Mouse (Mus musculus): ENCODE measurements around the gene Paqr4. TPM values are rescaled to one million over a fixed set of nuclear protein-coding genes. Genes with fewer than 3 reads are reported as not detected.

Gene Paqr4
- polyA plus RNA-seq (2015; fragmentation: Nextera tagmentation; extraction: Ambion mirVana), result 25.4 and 28.4 TPM in 2 replicates

GRCm38 (mm10) chr17:23740598-23741021 is at the start of gene Paqr4:
Paqr4 (minus strand) TSS chr17:23740867.
- peak; percentile 73 for ATAC-seq (ENCODE audit: insufficient read depth, low FRiP score)
- H3K27me3 ChIP-seq (ENCODE audit: control insufficient read depth, insufficient read depth, low read length), result peaks cover 47% of the 10 kb centered on the region
- peak within 1 kb of the TSS; percentile 78 for H3K27ac ChIP-seq (ENCODE audit: low read length)
- H3K36me3 ChIP-seq (ENCODE audit: control insufficient read depth, insufficient read depth, low read length), result no peaks in the 10 kb centered on the region
- WGBS, result 7% methylated on average over 13 of the region's 13 CpGs
- peak within 1 kb of the TSS; percentile 86 for H3K9ac ChIP-seq (ENCODE audit: low read length)
- peaks cover 30% of the 10 kb centered on the region for H3K4me1 ChIP-seq (ENCODE audit: control insufficient read depth, insufficient read depth, low read length)
- no peaks in the 10 kb centered on the region for H3K9me3 ChIP-seq (replicated peaks; ENCODE audit: control insufficient read depth, low read length)
- H3K4me3 ChIP-seq (replicated peaks; ENCODE audit: low read length), result peak within 1 kb of the TSS; percentile 77
- peak within 1 kb of the TSS; percentile 97 for H3K4me2 ChIP-seq (ENCODE audit: low read depth, low read length)

- Histone ChIP-seq H3K27me3 (ENCODE audit: control insufficient read depth, insufficient read depth, low read length) (no peaks in the 10 kb centered on the region), H3K9me3 (replicated peaks; ENCODE audit: control insufficient read depth, low read length) (no peaks in the 10 kb centered on the region), H3K4me3 (replicated peaks; ENCODE audit: low read length) (peak overlapping the region; percentile 53), H3K4me1 (ENCODE audit: control insufficient read depth, insufficient read depth, low read length) (peaks cover 7% of the 10 kb centered on the region), H3K36me3 (ENCODE audit: control insufficient read depth, insufficient read depth, low read length) (no peaks in the 10 kb centered on the region), H3K4me2 (ENCODE audit: low read depth, low read length) (peak overlapping the region; percentile 68), H3K9ac (ENCODE audit: low read length) (peak overlapping the region; percentile 79), H3K27ac (ENCODE audit: low read length) (peak overlapping the region; percentile 70)
- no peak for ATAC-seq (ENCODE audit: insufficient read depth, low FRiP score)
- 22% methylated on average over 8 of the region's 8 CpGs for WGBS
Observed at GRCm38 (mm10) chr17:23789749-23790268, 49.1 kb upstream of the Paqr4 start.

- H3K9me3 ChIP-seq (replicated peaks; ENCODE audit: control insufficient read depth, low read length), result no peaks in the 10 kb centered on the region
- no peaks in the 10 kb centered on the region for H3K36me3 ChIP-seq (ENCODE audit: control insufficient read depth, insufficient read depth, low read length)
- no peak for ATAC-seq (ENCODE audit: insufficient read depth, low FRiP score)
- H3K4me2 ChIP-seq (ENCODE audit: low read depth, low read length), result no peak overlapping the region
- H3K4me1 ChIP-seq (ENCODE audit: control insufficient read depth, insufficient read depth, low read length), result peaks cover 7% of the 10 kb centered on the region
- H3K9ac ChIP-seq (ENCODE audit: low read length), result no peak overlapping the region
- no peak overlapping the region for H3K4me3 ChIP-seq (replicated peaks; ENCODE audit: low read length)
- WGBS, result 88% methylated on average over 4 of the region's 4 CpGs
- H3K27me3 ChIP-seq (ENCODE audit: control insufficient read depth, insufficient read depth, low read length), result no peaks in the 10 kb centered on the region
- no peak overlapping the region for H3K27ac ChIP-seq (ENCODE audit: low read length)
Observed at GRCm38 (mm10) chr17:23788973-23789372, 48.3 kb upstream of the Paqr4 start.

- Histone ChIP-seq H3K27me3 (ENCODE audit: control insufficient read depth, insufficient read depth, low read length) (no peaks in the 10 kb centered on the region), H3K36me3 (ENCODE audit: control insufficient read depth, insufficient read depth, low read length) (no peaks in the 10 kb centered on the region), H3K4me3 (replicated peaks; ENCODE audit: low read length) (peak overlapping the region; percentile 51), H3K27ac (ENCODE audit: low read length) (no peak overlapping the region), H3K4me1 (ENCODE audit: control insufficient read depth, insufficient read depth, low read length) (peaks cover 7% of the 10 kb centered on the region), H3K4me2 (ENCODE audit: low read depth, low read length) (peak overlapping the region; percentile 66), H3K9me3 (replicated peaks; ENCODE audit: control insufficient read depth, low read length) (no peaks in the 10 kb centered on the region), H3K9ac (ENCODE audit: low read length) (peak overlapping the region; percentile 49; the same call in 1 of the 2 replicates)
- ATAC-seq (ENCODE audit: insufficient read depth, low FRiP score), result no peak
- WGBS, result 19% methylated on average over 13 of the region's 13 CpGs
Observed at GRCm38 (mm10) chr17:23786510-23786931, 45.9 kb upstream of the Paqr4 start.

- peaks cover 7% of the 10 kb centered on the region for H3K4me1 ChIP-seq (ENCODE audit: control insufficient read depth, insufficient read depth, low read length)
- H3K27me3 ChIP-seq (ENCODE audit: control insufficient read depth, insufficient read depth, low read length), result no peaks in the 10 kb centered on the region
- peak within 1 kb of the TSS; percentile 66 for H3K4me2 ChIP-seq (ENCODE audit: low read depth, low read length)
- 1% methylated on average over 43 of the region's 43 CpGs for WGBS
- no peaks in the 10 kb centered on the region for H3K36me3 ChIP-seq (ENCODE audit: control insufficient read depth, insufficient read depth, low read length)
- H3K27ac ChIP-seq (ENCODE audit: low read length), result no peak within 1 kb of the TSS
- H3K9ac ChIP-seq (ENCODE audit: low read length), result peak within 1 kb of the TSS; percentile 78
- ATAC-seq (ENCODE audit: insufficient read depth, low FRiP score), result peak; percentile 81
- H3K4me3 ChIP-seq (replicated peaks; ENCODE audit: low read length), result peak within 1 kb of the TSS; percentile 51
- H3K9me3 ChIP-seq (replicated peaks; ENCODE audit: control insufficient read depth, low read length), result no peaks in the 10 kb centered on the region
Observed at GRCm38 (mm10) chr17:23785561-23786471, 45.1 kb upstream of the Paqr4 start, which contains the start of gene Flywch2. Flywch2 (minus strand) TSS chr17:23786081.

- no peak for ATAC-seq (ENCODE audit: insufficient read depth, low FRiP score)
- H3K27ac ChIP-seq (ENCODE audit: low read length), result no peak overlapping the region
- no peaks in the 10 kb centered on the region for H3K36me3 ChIP-seq (ENCODE audit: control insufficient read depth, insufficient read depth, low read length)
- H3K9me3 ChIP-seq (replicated peaks; ENCODE audit: control insufficient read depth, low read length), result no peaks in the 10 kb centered on the region
- no peaks in the 10 kb centered on the region for H3K27me3 ChIP-seq (ENCODE audit: control insufficient read depth, insufficient read depth, low read length)
- no peak overlapping the region for H3K9ac ChIP-seq (ENCODE audit: low read length)
- peaks cover 7% of the 10 kb centered on the region for H3K4me1 ChIP-seq (ENCODE audit: control insufficient read depth, insufficient read depth, low read length)
- no peak overlapping the region for H3K4me2 ChIP-seq (ENCODE audit: low read depth, low read length)
- no peak overlapping the region for H3K4me3 ChIP-seq (replicated peaks; ENCODE audit: low read length)
Observed at GRCm38 (mm10) chr17:23783352-23783751, 42.7 kb upstream of the Paqr4 start.

GRCm38 (mm10) chr17:23778447-23778846 is 37.8 kb upstream of the Paqr4 start:
- Histone ChIP-seq H3K36me3 (ENCODE audit: control insufficient read depth, insufficient read depth, low read length) (no peaks in the 10 kb centered on the region), H3K4me3 (replicated peaks; ENCODE audit: low read length) (no peak overlapping the region), H3K9me3 (replicated peaks; ENCODE audit: control insufficient read depth, low read length) (no peaks in the 10 kb centered on the region), H3K4me2 (ENCODE audit: low read depth, low read length) (no peak overlapping the region), H3K27ac (ENCODE audit: low read length) (no peak overlapping the region), H3K4me1 (ENCODE audit: control insufficient read depth, insufficient read depth, low read length) (no peaks in the 10 kb centered on the region), H3K27me3 (ENCODE audit: control insufficient read depth, insufficient read depth, low read length) (no peaks in the 10 kb centered on the region), H3K9ac (ENCODE audit: low read length) (no peak overlapping the region)
- ATAC-seq (ENCODE audit: insufficient read depth, low FRiP score), result no peak
- WGBS, result 30% methylated on average over 2 of the region's 2 CpGs

GRCm38 (mm10) chr17:23777141-23777540 is 36.5 kb upstream of the Paqr4 start:
- no peak overlapping the region for H3K4me3 ChIP-seq (replicated peaks; ENCODE audit: low read length)
- H3K36me3 ChIP-seq (ENCODE audit: control insufficient read depth, insufficient read depth, low read length), result no peaks in the 10 kb centered on the region
- no peak overlapping the region for H3K4me2 ChIP-seq (ENCODE audit: low read depth, low read length)
- no peaks in the 10 kb centered on the region for H3K4me1 ChIP-seq (ENCODE audit: control insufficient read depth, insufficient read depth, low read length)
- H3K9me3 ChIP-seq (replicated peaks; ENCODE audit: control insufficient read depth, low read length), result no peaks in the 10 kb centered on the region
- 67% methylated on average over 2 of the region's 2 CpGs for WGBS
- H3K9ac ChIP-seq (ENCODE audit: low read length), result no peak overlapping the region
- no peak for ATAC-seq (ENCODE audit: insufficient read depth, low FRiP score)
- no peaks in the 10 kb centered on the region for H3K27me3 ChIP-seq (ENCODE audit: control insufficient read depth, insufficient read depth, low read length)
- H3K27ac ChIP-seq (ENCODE audit: low read length), result no peak overlapping the region

- ATAC-seq (ENCODE audit: insufficient read depth, low FRiP score), result no peak
- no peak overlapping the region for H3K4me2 ChIP-seq (ENCODE audit: low read depth, low read length)
- H3K9me3 ChIP-seq (replicated peaks; ENCODE audit: control insufficient read depth, low read length), result no peaks in the 10 kb centered on the region
- no peaks in the 10 kb centered on the region for H3K27me3 ChIP-seq (ENCODE audit: control insufficient read depth, insufficient read depth, low read length)
- H3K4me1 ChIP-seq (ENCODE audit: control insufficient read depth, insufficient read depth, low read length), result no peaks in the 10 kb centered on the region
- H3K9ac ChIP-seq (ENCODE audit: low read length), result no peak overlapping the region
- 80% methylated on average over 10 of the region's 10 CpGs for WGBS
- no peaks in the 10 kb centered on the region for H3K36me3 ChIP-seq (ENCODE audit: control insufficient read depth, insufficient read depth, low read length)
- no peak overlapping the region for H3K27ac ChIP-seq (ENCODE audit: low read length)
- no peak overlapping the region for H3K4me3 ChIP-seq (replicated peaks; ENCODE audit: low read length)
Observed at GRCm38 (mm10) chr17:23776216-23776615, 35.5 kb upstream of the Paqr4 start.
